Mouse (Mus musculus): ENCODE data around the gene Slfn14. TPM values are rescaled to one million over a fixed set of nuclear protein-coding genes. Genes with fewer than 3 reads are reported as not detected.

Slfn14 gene
- polyA plus RNA-seq, 1 experiment from 2014 or later: not detected

DNA sequence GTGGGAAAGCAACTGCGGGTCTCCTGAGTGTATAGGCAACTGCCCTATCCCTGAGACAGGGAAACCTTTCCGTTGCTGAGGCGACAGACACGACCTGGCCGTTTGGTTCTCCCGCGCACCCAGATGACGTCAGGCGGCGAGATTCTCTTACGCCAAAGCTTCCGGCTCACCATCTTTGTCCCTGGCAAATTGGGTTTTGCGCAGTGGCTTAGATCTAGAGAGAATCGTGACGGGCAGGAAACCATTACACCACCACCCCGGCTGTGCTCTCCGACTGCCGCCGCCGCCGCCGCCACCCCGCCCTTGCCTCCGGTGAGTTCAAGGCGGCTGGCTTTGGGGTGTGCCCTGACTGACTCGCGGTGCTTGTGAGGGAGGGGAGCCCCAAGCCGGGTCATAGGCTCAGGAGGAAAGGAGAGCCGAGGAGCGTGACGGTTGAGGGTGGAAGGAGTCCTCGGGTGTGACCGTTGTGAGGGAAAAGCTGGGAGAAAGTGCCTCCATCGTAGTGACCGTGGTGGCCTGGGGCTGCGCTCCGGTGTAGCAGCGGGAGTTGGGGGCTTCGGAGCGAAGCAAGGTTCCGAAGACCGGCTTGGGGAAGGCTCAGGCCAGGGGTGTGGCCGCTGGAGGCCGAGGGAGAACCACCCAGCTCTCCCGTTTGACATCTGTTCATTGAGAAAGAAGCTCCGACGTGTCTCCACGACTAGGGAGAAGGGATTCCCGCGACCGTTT, 16.2 kb upstream of the Slfn14 start, which contains the start of gene Pex12:
Pex12 (minus strand) TSS at position 61 of the 726 bp plus-strand sequence.
- Histone ChIP-seq H3K4me3 (ENCODE audit: low read depth, low read length) (peak within 1 kb of the TSS; percentile 55), H3K9ac (ENCODE audit: low read depth, low read length) (peak within 1 kb of the TSS; percentile 81), H3K9me3 (replicated peaks; ENCODE audit: control insufficient read depth, low read length, poor library complexity, severe bottlenecking) (no peaks in the 10 kb centered on the region), H3K36me3 (ENCODE audit: control insufficient read depth, insufficient read depth, low read length) (no peaks in the 10 kb centered on the region), H3K27ac (ENCODE audit: low read length) (peak within 1 kb of the TSS; percentile 94), H3K27me3 (ENCODE audit: control insufficient read depth, insufficient read depth, low read depth, low read length) (no peaks in the 10 kb centered on the region), H3K4me1 (ENCODE audit: control insufficient read depth, insufficient read depth, low read length) (peaks cover 41% of the 10 kb centered on the region), H3K4me2 (ENCODE audit: low read length) (peak within 1 kb of the TSS; percentile 65)
- WGBS: under 1% methylated on average over 51 of the region's 51 CpGs
- peak; percentile 82 for ATAC-seq

DNA sequence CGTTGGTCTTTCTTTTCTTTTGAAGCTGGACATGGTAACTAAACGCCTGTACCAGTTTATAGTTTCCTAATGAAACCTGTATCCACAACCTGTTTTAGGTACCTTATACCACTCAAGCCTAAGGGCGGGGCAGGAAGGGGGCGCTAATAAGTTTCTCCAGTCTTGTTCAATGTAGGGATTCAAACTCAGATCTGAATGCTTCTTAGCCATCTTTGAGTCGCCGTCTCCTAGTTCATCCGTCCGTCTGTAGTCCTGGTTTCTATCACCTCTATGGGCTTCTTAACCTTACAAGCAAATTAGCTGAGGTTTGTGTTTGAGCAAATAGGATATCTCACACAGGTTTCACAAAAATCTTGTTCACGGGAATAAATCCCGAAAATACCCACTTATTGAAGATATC, 15.6 kb upstream of the Slfn14 start:
- Histone ChIP-seq H3K9me3 (replicated peaks; ENCODE audit: control insufficient read depth, low read length, poor library complexity, severe bottlenecking) (no peaks in the 10 kb centered on the region), H3K27me3 (ENCODE audit: control insufficient read depth, insufficient read depth, low read depth, low read length) (no peaks in the 10 kb centered on the region), H3K9ac (ENCODE audit: low read depth, low read length) (peak overlapping the region; percentile 81; the same call in 1 of the 2 replicates), H3K27ac (ENCODE audit: low read length) (peak overlapping the region; percentile 94), H3K4me3 (ENCODE audit: low read depth, low read length) (peak overlapping the region; percentile 55), H3K4me2 (ENCODE audit: low read length) (peak overlapping the region; percentile 65), H3K36me3 (ENCODE audit: control insufficient read depth, insufficient read depth, low read length) (no peaks in the 10 kb centered on the region), H3K4me1 (ENCODE audit: control insufficient read depth, insufficient read depth, low read length) (peaks cover 44% of the 10 kb centered on the region)
- WGBS: 8% methylated on average over 10 of the region's 10 CpGs
- no peak for ATAC-seq

DNA sequence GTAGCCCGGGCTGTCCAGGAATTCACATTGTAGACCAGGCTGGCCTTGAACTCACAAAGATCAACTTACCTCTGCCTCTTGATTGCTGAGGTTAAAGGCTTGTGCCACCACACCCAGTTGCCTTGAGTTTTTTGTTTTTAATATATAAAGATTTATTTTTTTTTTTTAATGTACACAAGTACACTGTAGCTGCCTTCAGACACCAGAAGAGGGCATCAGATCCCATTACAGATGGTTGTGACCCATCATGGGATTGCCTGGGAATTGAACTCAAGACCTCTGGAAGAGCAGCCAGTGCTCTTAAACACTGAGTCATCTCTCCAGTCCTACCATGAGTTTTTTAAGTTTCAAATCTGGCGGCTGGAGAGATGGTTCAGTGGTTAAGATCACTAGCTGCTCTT, 14.9 kb upstream of the Slfn14 start:
- Histone ChIP-seq H3K9me3 (replicated peaks; ENCODE audit: control insufficient read depth, low read length, poor library complexity, severe bottlenecking) (no peaks in the 10 kb centered on the region), H3K4me1 (ENCODE audit: control insufficient read depth, insufficient read depth, low read length) (peaks cover 49% of the 10 kb centered on the region), H3K36me3 (ENCODE audit: control insufficient read depth, insufficient read depth, low read length) (no peaks in the 10 kb centered on the region), H3K4me3 (ENCODE audit: low read depth, low read length) (no peak overlapping the region), H3K4me2 (ENCODE audit: low read length) (no peak overlapping the region), H3K27me3 (ENCODE audit: control insufficient read depth, insufficient read depth, low read depth, low read length) (no peaks in the 10 kb centered on the region), H3K9ac (ENCODE audit: low read depth, low read length) (no peak overlapping the region), H3K27ac (ENCODE audit: low read length) (no peak overlapping the region)
- 63% methylated on average over 2 of the region's 2 CpGs for WGBS
- ATAC-seq: no peak

DNA sequence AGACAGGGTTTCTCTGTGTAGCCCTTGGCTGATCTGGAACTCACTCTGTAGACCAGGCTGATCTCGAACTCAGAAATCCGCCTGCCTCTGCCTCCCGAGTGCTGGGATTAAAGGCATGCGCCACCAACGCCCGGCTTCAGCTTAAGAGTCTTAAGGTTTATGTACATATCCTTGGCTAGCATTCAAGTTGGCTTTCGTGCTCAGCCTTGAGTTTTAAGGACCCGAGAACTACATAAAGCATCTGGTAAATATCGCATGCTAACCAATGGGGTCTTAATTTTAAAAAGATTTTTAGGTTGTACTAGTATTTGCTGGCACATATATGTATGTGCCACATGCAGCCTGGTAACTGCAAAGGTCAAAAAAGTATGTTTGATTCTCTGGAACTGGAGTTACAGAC, 13.2 kb upstream of the Slfn14 start:
- no peak overlapping the region for H3K4me3 ChIP-seq (ENCODE audit: low read depth, low read length)
- no peak overlapping the region for H3K27ac ChIP-seq (ENCODE audit: low read length)
- H3K9ac ChIP-seq (ENCODE audit: low read depth, low read length): no peak overlapping the region
- no peak for ATAC-seq
- H3K27me3 ChIP-seq (ENCODE audit: control insufficient read depth, insufficient read depth, low read depth, low read length): no peaks in the 10 kb centered on the region
- H3K9me3 ChIP-seq (replicated peaks; ENCODE audit: control insufficient read depth, low read length, poor library complexity, severe bottlenecking): no peaks in the 10 kb centered on the region
- 95% methylated on average over 9 of the region's 9 CpGs for WGBS
- no peak overlapping the region for H3K4me2 ChIP-seq (ENCODE audit: low read length)
- H3K36me3 ChIP-seq (ENCODE audit: control insufficient read depth, insufficient read depth, low read length): no peaks in the 10 kb centered on the region; the same call in 1 of the 2 replicates
- peaks cover 42% of the 10 kb centered on the region for H3K4me1 ChIP-seq (ENCODE audit: control insufficient read depth, insufficient read depth, low read length)

- Histone ChIP-seq H3K9me3 (replicated peaks; ENCODE audit: control insufficient read depth, low read length, poor library complexity, severe bottlenecking) (no peaks in the 10 kb centered on the region), H3K4me1 (ENCODE audit: control insufficient read depth, insufficient read depth, low read length) (peaks cover 36% of the 10 kb centered on the region), H3K27ac (ENCODE audit: low read length) (peak within 1 kb of the TSS; percentile 92), H3K9ac (ENCODE audit: low read depth, low read length) (peak within 1 kb of the TSS; percentile 96), H3K36me3 (ENCODE audit: control insufficient read depth, insufficient read depth, low read length) (no peaks in the 10 kb centered on the region; the same call in 1 of the 2 replicates), H3K4me3 (ENCODE audit: low read depth, low read length) (peak within 1 kb of the TSS; percentile 81), H3K4me2 (ENCODE audit: low read length) (peak within 1 kb of the TSS; percentile 87), H3K27me3 (ENCODE audit: control insufficient read depth, insufficient read depth, low read depth, low read length) (no peaks in the 10 kb centered on the region)
- ATAC-seq: peak; percentile 94
- WGBS: 3% methylated on average over 56 of the region's 56 CpGs
Measured at GRCm38 (mm10) chr11:83298225-83299195, 12.0 kb upstream of the Slfn14 start, which contains the start of gene Ap2b1. Ap2b1 (plus strand) TSS chr11:83299024.

DNA sequence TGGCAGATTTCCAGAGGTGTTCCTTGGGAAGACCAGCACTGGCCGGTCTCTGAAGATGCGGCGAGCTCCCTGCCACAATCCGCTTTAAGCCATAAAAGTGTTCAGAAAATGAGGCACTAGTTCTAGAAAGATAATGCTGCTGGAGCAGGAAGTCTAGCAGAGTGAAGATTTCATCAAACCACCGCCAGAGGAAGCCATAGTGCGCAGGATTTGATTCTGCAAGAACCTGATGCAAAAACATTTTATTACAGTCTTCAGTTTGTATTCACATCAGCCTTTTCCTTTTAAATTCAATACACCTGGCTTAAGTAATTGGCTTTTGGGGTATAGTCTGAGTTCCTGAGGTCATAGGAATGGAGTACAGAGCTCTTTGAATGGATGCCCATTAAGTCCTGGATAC, 11.3 kb upstream of the Slfn14 start:
- no peak for ATAC-seq
- H3K27ac ChIP-seq (ENCODE audit: low read length): peak overlapping the region; percentile 92
- H3K4me3 ChIP-seq (ENCODE audit: low read depth, low read length): peak overlapping the region; percentile 81
- H3K4me1 ChIP-seq (ENCODE audit: control insufficient read depth, insufficient read depth, low read length): peaks cover 41% of the 10 kb centered on the region
- no peaks in the 10 kb centered on the region for H3K27me3 ChIP-seq (ENCODE audit: control insufficient read depth, insufficient read depth, low read depth, low read length)
- H3K9ac ChIP-seq (ENCODE audit: low read depth, low read length): peak overlapping the region; percentile 96
- peak overlapping the region; percentile 87 for H3K4me2 ChIP-seq (ENCODE audit: low read length)
- 79% methylated on average over 6 of the region's 6 CpGs for WGBS
- no peaks in the 10 kb centered on the region; the same call in 1 of the 2 replicates for H3K36me3 ChIP-seq (ENCODE audit: control insufficient read depth, insufficient read depth, low read length)
- H3K9me3 ChIP-seq (replicated peaks; ENCODE audit: control insufficient read depth, low read length, poor library complexity, severe bottlenecking): no peaks in the 10 kb centered on the region

- Histone ChIP-seq H3K27ac (ENCODE audit: low read length) (no peak overlapping the region), H3K4me2 (ENCODE audit: low read length) (no peak overlapping the region), H3K36me3 (ENCODE audit: control insufficient read depth, insufficient read depth, low read length) (no peaks in the 10 kb centered on the region; the same call in 1 of the 2 replicates), H3K9ac (ENCODE audit: low read depth, low read length) (no peak overlapping the region), H3K27me3 (ENCODE audit: control insufficient read depth, insufficient read depth, low read depth, low read length) (no peaks in the 10 kb centered on the region), H3K9me3 (replicated peaks; ENCODE audit: control insufficient read depth, low read length, poor library complexity, severe bottlenecking) (no peaks in the 10 kb centered on the region), H3K4me3 (ENCODE audit: low read depth, low read length) (no peak overlapping the region), H3K4me1 (ENCODE audit: control insufficient read depth, insufficient read depth, low read length) (peaks cover 44% of the 10 kb centered on the region)
- WGBS: 82% methylated on average over 2 of the region's 2 CpGs
- ATAC-seq: no peak
Measured at GRCm38 (mm10) chr11:83294133-83294532, 7.6 kb upstream of the Slfn14 start.

DNA sequence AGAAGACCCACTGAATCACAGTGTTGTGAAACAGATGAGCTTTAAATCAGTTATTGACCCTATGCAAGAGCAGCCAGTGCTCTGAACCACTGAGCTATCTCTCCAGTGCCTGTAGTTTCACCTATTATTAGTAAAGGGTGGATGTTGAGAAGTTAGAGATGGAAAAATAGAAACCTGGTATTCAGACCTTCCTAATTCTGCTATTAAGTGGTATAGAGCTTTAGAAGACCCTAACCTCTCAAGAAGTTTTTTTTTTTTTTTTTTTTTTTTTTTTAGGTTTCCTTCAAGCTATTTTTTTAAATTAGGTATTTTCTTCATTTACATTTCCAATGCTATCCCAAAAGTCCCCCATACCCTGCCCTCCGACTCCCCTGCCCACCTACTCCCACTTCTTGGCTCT, 6.7 kb upstream of the Slfn14 start:
- Histone ChIP-seq H3K9ac (ENCODE audit: low read depth, low read length) (no peak overlapping the region), H3K4me1 (ENCODE audit: control insufficient read depth, insufficient read depth, low read length) (peaks cover 43% of the 10 kb centered on the region), H3K4me3 (ENCODE audit: low read depth, low read length) (peak overlapping the region; percentile 17; the same call in 1 of the 2 replicates), H3K27me3 (ENCODE audit: control insufficient read depth, insufficient read depth, low read depth, low read length) (no peaks in the 10 kb centered on the region), H3K36me3 (ENCODE audit: control insufficient read depth, insufficient read depth, low read length) (no peaks in the 10 kb centered on the region; the same call in 1 of the 2 replicates), H3K9me3 (replicated peaks; ENCODE audit: control insufficient read depth, low read length, poor library complexity, severe bottlenecking) (no peaks in the 10 kb centered on the region), H3K4me2 (ENCODE audit: low read length) (peak overlapping the region; percentile 82), H3K27ac (ENCODE audit: low read length) (no peak overlapping the region)
- WGBS: 90% methylated on average over 1 of the region's 1 CpGs
- ATAC-seq: no peak

Data from midbrain, embryonic 16.5 days (tissue).